Mouse (Mus musculus): ENCODE data around the gene Gm38394. TPM values are rescaled to one million over a fixed set of nuclear protein-coding genes. Genes with fewer than 3 reads are reported as not detected.

The Gm38394 gene
- polyA plus RNA-seq, 1 experiment from 2014 or later, result 3.0 TPM

GRCm38 (mm10) chr1:133625052-133625451, 36.1 kb downstream of the Gm38394 start:
- no peaks in the 10 kb centered on the region for H3K27me3 ChIP-seq (replicated peaks)
- H3K4me2 ChIP-seq, result no peak overlapping the region
- no peak overlapping the region for H3K9ac ChIP-seq
- no peak for ATAC-seq (ENCODE audit: extremely low read depth, insufficient number of reproducible peaks, low FRiP score, low TSS enrichment)
- H3K4me3 ChIP-seq, result no peak overlapping the region
- H3K9me3 ChIP-seq, result no peaks in the 10 kb centered on the region
- WGBS, result 73% methylated on average over 2 of the region's 2 CpGs
- H3K4me1 ChIP-seq, result no peaks in the 10 kb centered on the region
- no peak overlapping the region for H3K27ac ChIP-seq (replicated peaks)
- peaks cover 96% of the 10 kb centered on the region for H3K36me3 ChIP-seq

GRCm38 (mm10) chr1:133618311-133618710, 42.8 kb downstream of the Gm38394 start:
- no peak overlapping the region for H3K4me2 ChIP-seq
- no peaks in the 10 kb centered on the region for H3K4me1 ChIP-seq
- H3K27ac ChIP-seq (replicated peaks), result no peak overlapping the region
- no peaks in the 10 kb centered on the region for H3K9me3 ChIP-seq
- 81% methylated on average over 8 of the region's 8 CpGs for WGBS
- no peaks in the 10 kb centered on the region for H3K27me3 ChIP-seq (replicated peaks)
- ATAC-seq (ENCODE audit: extremely low read depth, insufficient number of reproducible peaks, low FRiP score, low TSS enrichment), result no peak
- H3K9ac ChIP-seq, result no peak overlapping the region
- no peak overlapping the region for H3K4me3 ChIP-seq
- peaks cover 95% of the 10 kb centered on the region for H3K36me3 ChIP-seq

- Histone ChIP-seq H3K9ac (no peak overlapping the region), H3K4me2 (no peak overlapping the region), H3K4me1 (no peaks in the 10 kb centered on the region), H3K36me3 (peaks cover 95% of the 10 kb centered on the region), H3K9me3 (no peaks in the 10 kb centered on the region), H3K27ac (replicated peaks) (no peak overlapping the region), H3K4me3 (no peak overlapping the region), H3K27me3 (replicated peaks) (no peaks in the 10 kb centered on the region)
- ATAC-seq (ENCODE audit: extremely low read depth, insufficient number of reproducible peaks, low FRiP score, low TSS enrichment), result no peak
- WGBS, result 20% methylated on average over 2 of the region's 2 CpGs
These were observed 43.2 kb downstream of the Gm38394 start for GRCm38 (mm10) chr1:133617908-133618307.

GRCm38 (mm10) chr1:133613817-133614216, 47.3 kb downstream of the Gm38394 start:
- Histone ChIP-seq H3K27ac (replicated peaks) (no peak overlapping the region), H3K4me3 (no peak overlapping the region), H3K27me3 (replicated peaks) (no peaks in the 10 kb centered on the region), H3K4me1 (peaks cover 8% of the 10 kb centered on the region), H3K9ac (no peak overlapping the region), H3K36me3 (peaks cover 57% of the 10 kb centered on the region), H3K4me2 (no peak overlapping the region), H3K9me3 (no peaks in the 10 kb centered on the region)
- WGBS, result 74% methylated on average over 3 of the region's 3 CpGs
- ATAC-seq (ENCODE audit: extremely low read depth, insufficient number of reproducible peaks, low FRiP score, low TSS enrichment), result no peak

- 69% methylated on average over 1 of the region's 1 CpGs for WGBS
- no peak for ATAC-seq (ENCODE audit: extremely low read depth, insufficient number of reproducible peaks, low FRiP score, low TSS enrichment)
These were observed 49.7 kb downstream of the Gm38394 start for GRCm38 (mm10) chr1:133611436-133611835.

GRCm38 (mm10) chr1:133610601-133611000, 50.5 kb downstream of the Gm38394 start:
- WGBS, result 50% methylated on average over 6 of the region's 6 CpGs
- H3K4me3 ChIP-seq, result peak overlapping the region; percentile 82; the same call in 1 of the 2 replicates
- no peak overlapping the region for H3K27ac ChIP-seq (replicated peaks)
- H3K9ac ChIP-seq, result peak overlapping the region; percentile 50
- no peak for ATAC-seq (ENCODE audit: extremely low read depth, insufficient number of reproducible peaks, low FRiP score, low TSS enrichment)
- H3K4me1 ChIP-seq, result peaks cover 18% of the 10 kb centered on the region
- no peaks in the 10 kb centered on the region for H3K9me3 ChIP-seq
- H3K4me2 ChIP-seq, result peak overlapping the region; percentile 45
- no peaks in the 10 kb centered on the region for H3K27me3 ChIP-seq (replicated peaks)
- peaks cover 58% of the 10 kb centered on the region for H3K36me3 ChIP-seq

More at GRCm38 (mm10) chr1:133611436-133611835, 49.7 kb downstream of the Gm38394 start:
- Histone ChIP-seq H3K36me3 (peaks cover 58% of the 10 kb centered on the region), H3K4me3 (no peak overlapping the region), H3K4me2 (no peak overlapping the region), H3K27ac (replicated peaks) (no peak overlapping the region), H3K4me1 (peaks cover 18% of the 10 kb centered on the region), H3K9ac (no peak overlapping the region), H3K27me3 (replicated peaks) (no peaks in the 10 kb centered on the region), H3K9me3 (no peaks in the 10 kb centered on the region)

GRCm38 (mm10) chr1:133609771-133610502, 51.2 kb downstream of the Gm38394 start, which contains the start of gene Snrpe:
Snrpe (minus strand) TSS chr1:133610291.
- ATAC-seq (ENCODE audit: extremely low read depth, insufficient number of reproducible peaks, low FRiP score, low TSS enrichment), result peak; percentile 91
- H3K27me3 ChIP-seq (replicated peaks), result no peaks in the 10 kb centered on the region
- H3K4me3 ChIP-seq, result peak within 1 kb of the TSS; percentile 82
- H3K9ac ChIP-seq, result peak within 1 kb of the TSS; percentile 96
- WGBS, result under 1% methylated on average over 73 of the region's 73 CpGs
- H3K4me1 ChIP-seq, result peaks cover 18% of the 10 kb centered on the region
- H3K27ac ChIP-seq (replicated peaks), result peak within 1 kb of the TSS; percentile 95
- H3K4me2 ChIP-seq, result peak within 1 kb of the TSS; percentile 71
- H3K36me3 ChIP-seq, result peaks cover 59% of the 10 kb centered on the region
- no peaks in the 10 kb centered on the region for H3K9me3 ChIP-seq

- H3K9me3 ChIP-seq, result no peaks in the 10 kb centered on the region
- 84% methylated on average over 4 of the region's 4 CpGs for WGBS
These were observed 57.9 kb downstream of the Gm38394 start for GRCm38 (mm10) chr1:133603174-133603573.

GRCm38 (mm10) chr1:133596298-133597007, 64.7 kb downstream of the Gm38394 start:
- no peak for ATAC-seq (ENCODE audit: extremely low read depth, insufficient number of reproducible peaks, low FRiP score, low TSS enrichment)
- H3K9ac ChIP-seq, result no peak overlapping the region

More at GRCm38 (mm10) chr1:133603174-133603573, 57.9 kb downstream of the Gm38394 start:
- no peak overlapping the region for H3K4me2 ChIP-seq
- H3K4me1 ChIP-seq, result peaks cover 3% of the 10 kb centered on the region
- H3K4me3 ChIP-seq, result no peak overlapping the region
- no peaks in the 10 kb centered on the region for H3K27me3 ChIP-seq (replicated peaks)
- no peak for ATAC-seq (ENCODE audit: extremely low read depth, insufficient number of reproducible peaks, low FRiP score, low TSS enrichment)
- no peak overlapping the region for H3K9ac ChIP-seq
- H3K36me3 ChIP-seq, result peaks cover 69% of the 10 kb centered on the region
- H3K27ac ChIP-seq (replicated peaks), result no peak overlapping the region

GRCm38 (mm10) chr1:133585995-133586537, 75.1 kb downstream of the Gm38394 start:
- no peaks in the 10 kb centered on the region for H3K36me3 ChIP-seq
- H3K27me3 ChIP-seq (replicated peaks), result no peaks in the 10 kb centered on the region
- no peak overlapping the region for H3K9ac ChIP-seq
- no peak overlapping the region for H3K4me2 ChIP-seq
- 73% methylated on average over 6 of the region's 6 CpGs for WGBS
- no peaks in the 10 kb centered on the region for H3K4me1 ChIP-seq
- H3K9me3 ChIP-seq, result 0 out of 2 replicates have a peak, but pooled peaks cover 4% of the 10 kb centered on the region
- no peak overlapping the region for H3K4me3 ChIP-seq
- no peak for ATAC-seq (ENCODE audit: extremely low read depth, insufficient number of reproducible peaks, low FRiP score, low TSS enrichment)
- H3K27ac ChIP-seq (replicated peaks), result no peak overlapping the region

More at GRCm38 (mm10) chr1:133596298-133597007, 64.7 kb downstream of the Gm38394 start:
- Histone ChIP-seq H3K4me3 (no peak overlapping the region), H3K9me3 (no peaks in the 10 kb centered on the region), H3K4me2 (no peak overlapping the region), H3K36me3 (peaks cover 2% of the 10 kb centered on the region), H3K27ac (replicated peaks) (no peak overlapping the region), H3K4me1 (peaks cover 6% of the 10 kb centered on the region; the same call in 1 of the 2 replicates), H3K27me3 (replicated peaks) (no peaks in the 10 kb centered on the region)
- 20% methylated on average over 4 of the region's 4 CpGs for WGBS

GRCm38 (mm10) chr1:133571293-133571692, 89.8 kb downstream of the Gm38394 start:
- H3K4me2 ChIP-seq, result no peak overlapping the region
- H3K27me3 ChIP-seq (replicated peaks), result no peaks in the 10 kb centered on the region
- no peak overlapping the region for H3K4me3 ChIP-seq
- no peaks in the 10 kb centered on the region for H3K36me3 ChIP-seq
- H3K9ac ChIP-seq, result no peak overlapping the region
- H3K27ac ChIP-seq (replicated peaks), result no peak overlapping the region
- no peak for ATAC-seq (ENCODE audit: extremely low read depth, insufficient number of reproducible peaks, low FRiP score, low TSS enrichment)
- H3K4me1 ChIP-seq, result no peaks in the 10 kb centered on the region
- 53% methylated on average over 11 of the region's 11 CpGs for WGBS
- H3K9me3 ChIP-seq, result peaks cover 10% of the 10 kb centered on the region
